Mouse (Mus musculus): ENCODE results near the gene Zfp316. TPM values are rescaled to one million over a fixed set of nuclear protein-coding genes. Genes with fewer than 3 reads are reported as not detected.

Zfp316 gene
- polyA plus RNA-seq, 1 experiment from 2014 or later = 2.2 TPM

DNA sequence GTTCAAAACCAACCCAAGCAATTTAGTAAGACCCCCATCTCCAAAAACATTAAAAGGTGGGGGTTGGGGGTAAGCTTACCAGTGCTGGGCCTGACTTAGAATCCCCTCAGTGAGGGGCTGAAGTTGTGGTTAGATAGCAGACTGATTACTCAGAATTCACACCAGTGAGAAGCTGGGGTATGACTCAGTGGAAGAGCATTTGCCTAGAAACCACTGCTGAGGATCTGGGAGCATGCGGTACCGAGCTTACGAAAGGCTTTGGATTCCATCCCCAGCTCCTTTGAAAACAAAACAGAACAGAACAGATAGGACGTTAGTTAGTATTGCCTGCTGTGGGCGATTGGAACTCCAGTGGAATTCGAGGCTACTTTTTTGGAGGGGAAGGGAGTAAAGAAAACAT, 1.8 kb upstream of the Zfp316 start:
- no peak for ATAC-seq (ENCODE audit: low FRiP score, low TSS enrichment)
- peaks cover 6% of the 10 kb centered on the region for H3K4me1 ChIP-seq (ENCODE audit: control insufficient read depth, insufficient read depth, low read length)
- no peaks in the 10 kb centered on the region for H3K9me3 ChIP-seq (ENCODE audit: control insufficient read depth, low read length)
- H3K27ac ChIP-seq (ENCODE audit: low read depth, low read length) = no peak overlapping the region
- no peaks in the 10 kb centered on the region for H3K27me3 ChIP-seq (ENCODE audit: control insufficient read depth, insufficient read depth, low read length)
- no peaks in the 10 kb centered on the region for H3K36me3 ChIP-seq (ENCODE audit: control insufficient read depth, insufficient read depth, low read length)
- no peak overlapping the region for H3K4me2 ChIP-seq (replicated peaks; ENCODE audit: low read depth, low read length)
- H3K4me3 ChIP-seq (ENCODE audit: low read length) = no peak overlapping the region
- WGBS = 88% methylated on average over 6 of the region's 6 CpGs
- H3K9ac ChIP-seq (ENCODE audit: low read depth, low read length) = no peak overlapping the region

DNA sequence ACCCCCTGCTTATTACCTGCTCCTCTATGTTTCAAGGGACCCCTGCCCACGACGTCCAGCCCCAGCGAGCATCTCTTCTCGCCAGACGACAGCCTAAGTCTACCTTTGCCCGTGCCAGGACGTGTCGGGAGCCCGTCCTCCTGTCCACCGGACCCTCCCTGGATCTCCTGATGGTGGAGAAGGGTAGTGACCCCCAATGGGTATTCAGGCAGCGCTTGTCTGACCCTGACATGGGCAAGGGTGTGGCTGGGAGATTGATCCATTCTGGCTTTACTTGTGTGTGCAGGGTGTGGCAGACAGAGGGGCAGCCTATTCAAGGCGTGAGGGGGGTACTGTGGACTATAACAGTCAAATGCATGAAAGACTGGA, 313 bp upstream of the Zfp316 start:
- peak overlapping the region; percentile 89 for H3K4me2 ChIP-seq (replicated peaks; ENCODE audit: low read depth, low read length)
- H3K4me3 ChIP-seq (ENCODE audit: low read length) = peak overlapping the region; percentile 89
- H3K27me3 ChIP-seq (ENCODE audit: control insufficient read depth, insufficient read depth, low read length) = no peaks in the 10 kb centered on the region
- H3K9me3 ChIP-seq (ENCODE audit: control insufficient read depth, low read length) = no peaks in the 10 kb centered on the region
- H3K4me1 ChIP-seq (ENCODE audit: control insufficient read depth, insufficient read depth, low read length) = peaks cover 6% of the 10 kb centered on the region
- peak overlapping the region; percentile 93 for H3K9ac ChIP-seq (ENCODE audit: low read depth, low read length)
- 3% methylated on average over 12 of the region's 12 CpGs for WGBS
- H3K36me3 ChIP-seq (ENCODE audit: control insufficient read depth, insufficient read depth, low read length) = no peaks in the 10 kb centered on the region
- no peak for ATAC-seq (ENCODE audit: low FRiP score, low TSS enrichment)
- no peak overlapping the region for H3K27ac ChIP-seq (ENCODE audit: low read depth, low read length)

DNA sequence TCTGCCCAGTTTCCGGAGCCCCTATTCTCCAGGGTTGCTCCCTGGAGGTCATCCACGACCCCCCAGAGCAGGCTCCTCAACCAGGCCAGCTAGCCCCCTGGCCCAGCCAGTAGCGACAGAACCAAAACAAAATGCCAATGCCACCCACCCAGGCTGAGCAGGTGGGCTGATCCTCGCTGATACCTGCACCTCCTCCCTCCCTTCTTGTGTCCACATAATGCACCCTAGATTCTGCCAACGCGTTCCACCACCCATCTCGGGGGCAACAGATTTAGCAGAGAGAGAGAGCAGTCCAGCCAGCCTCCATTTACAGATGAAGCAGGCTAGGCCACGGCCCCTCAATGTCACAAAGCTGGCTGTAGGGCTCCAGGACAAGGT, 848 bp downstream of the Zfp316 start:
- no peak for ATAC-seq (ENCODE audit: low FRiP score, low TSS enrichment)
- peak overlapping the region; percentile 93 for H3K9ac ChIP-seq (ENCODE audit: low read depth, low read length)
- no peak overlapping the region for H3K27ac ChIP-seq (ENCODE audit: low read depth, low read length)
- H3K4me2 ChIP-seq (replicated peaks; ENCODE audit: low read depth, low read length) = peak overlapping the region; percentile 89
- 34% methylated on average over 8 of the region's 8 CpGs for WGBS
- H3K27me3 ChIP-seq (ENCODE audit: control insufficient read depth, insufficient read depth, low read length) = no peaks in the 10 kb centered on the region
- no peaks in the 10 kb centered on the region for H3K9me3 ChIP-seq (ENCODE audit: control insufficient read depth, low read length)
- peaks cover 6% of the 10 kb centered on the region for H3K4me1 ChIP-seq (ENCODE audit: control insufficient read depth, insufficient read depth, low read length)
- peaks cover 2% of the 10 kb centered on the region; the same call in 1 of the 2 replicates for H3K36me3 ChIP-seq (ENCODE audit: control insufficient read depth, insufficient read depth, low read length)
- H3K4me3 ChIP-seq (ENCODE audit: low read length) = peak overlapping the region; percentile 89

- Histone ChIP-seq H3K27ac (ENCODE audit: low read depth, low read length) (no peak overlapping the region), H3K4me3 (ENCODE audit: low read length) (no peak overlapping the region), H3K4me1 (ENCODE audit: control insufficient read depth, insufficient read depth, low read length) (peaks cover 6% of the 10 kb centered on the region), H3K36me3 (ENCODE audit: control insufficient read depth, insufficient read depth, low read length) (peaks cover 21% of the 10 kb centered on the region), H3K9ac (ENCODE audit: low read depth, low read length) (no peak overlapping the region), H3K27me3 (ENCODE audit: control insufficient read depth, insufficient read depth, low read length) (no peaks in the 10 kb centered on the region), H3K9me3 (ENCODE audit: control insufficient read depth, low read length) (no peaks in the 10 kb centered on the region), H3K4me2 (replicated peaks; ENCODE audit: low read depth, low read length) (no peak overlapping the region)
- no peak for ATAC-seq (ENCODE audit: low FRiP score, low TSS enrichment)
- 84% methylated on average over 6 of the region's 6 CpGs for WGBS
These were observed 3.0 kb downstream of the Zfp316 start for GRCm38 (mm10) chr5:143266794-143267193.

DNA sequence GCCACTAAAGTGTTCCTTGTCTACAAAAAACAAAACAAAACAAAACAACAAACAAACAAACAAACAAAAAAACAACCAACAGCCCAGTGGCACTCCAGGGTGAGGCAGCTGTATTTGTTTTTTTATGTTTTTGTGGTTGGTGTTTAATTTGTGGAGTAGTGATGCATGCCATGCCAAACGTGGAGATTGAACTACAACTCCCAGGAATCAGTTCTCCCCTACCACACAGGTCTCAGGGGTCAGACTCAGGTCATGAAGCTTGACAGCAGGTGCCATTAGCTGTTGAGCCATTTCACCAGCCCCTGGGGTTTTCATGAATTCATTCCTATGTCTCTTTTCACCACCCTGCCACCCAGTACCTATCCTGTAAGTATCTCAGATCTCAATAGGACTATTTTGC, 4.4 kb downstream of the Zfp316 start:
- 59% methylated on average over 1 of the region's 1 CpGs for WGBS
- Histone ChIP-seq H3K27ac (ENCODE audit: low read depth, low read length) (no peak overlapping the region), H3K9ac (ENCODE audit: low read depth, low read length) (no peak overlapping the region), H3K4me1 (ENCODE audit: control insufficient read depth, insufficient read depth, low read length) (peaks cover 6% of the 10 kb centered on the region), H3K4me2 (replicated peaks; ENCODE audit: low read depth, low read length) (no peak overlapping the region), H3K36me3 (ENCODE audit: control insufficient read depth, insufficient read depth, low read length) (peaks cover 26% of the 10 kb centered on the region), H3K27me3 (ENCODE audit: control insufficient read depth, insufficient read depth, low read length) (no peaks in the 10 kb centered on the region), H3K9me3 (ENCODE audit: control insufficient read depth, low read length) (no peaks in the 10 kb centered on the region), H3K4me3 (ENCODE audit: low read length) (no peak overlapping the region)
- no peak for ATAC-seq (ENCODE audit: low FRiP score, low TSS enrichment)

- no peak overlapping the region for H3K4me3 ChIP-seq (ENCODE audit: low read length)
- no peak overlapping the region for H3K27ac ChIP-seq (ENCODE audit: low read depth, low read length)
- WGBS = 87% methylated on average over 10 of the region's 10 CpGs
- H3K4me1 ChIP-seq (ENCODE audit: control insufficient read depth, insufficient read depth, low read length) = peaks cover 6% of the 10 kb centered on the region
- no peak overlapping the region for H3K4me2 ChIP-seq (replicated peaks; ENCODE audit: low read depth, low read length)
- H3K36me3 ChIP-seq (ENCODE audit: control insufficient read depth, insufficient read depth, low read length) = peaks cover 28% of the 10 kb centered on the region
- no peaks in the 10 kb centered on the region for H3K9me3 ChIP-seq (ENCODE audit: control insufficient read depth, low read length)
- no peak for ATAC-seq (ENCODE audit: low FRiP score, low TSS enrichment)
- H3K9ac ChIP-seq (ENCODE audit: low read depth, low read length) = no peak overlapping the region
- H3K27me3 ChIP-seq (ENCODE audit: control insufficient read depth, insufficient read depth, low read length) = no peaks in the 10 kb centered on the region
These were observed 5.1 kb downstream of the Zfp316 start for GRCm38 (mm10) chr5:143264689-143265088.

GRCm38 (mm10) chr5:143261636-143262035, 8.2 kb downstream of the Zfp316 start:
- Histone ChIP-seq H3K4me1 (ENCODE audit: control insufficient read depth, insufficient read depth, low read length) (no peaks in the 10 kb centered on the region), H3K9ac (ENCODE audit: low read depth, low read length) (no peak overlapping the region), H3K27ac (ENCODE audit: low read depth, low read length) (no peak overlapping the region), H3K4me3 (ENCODE audit: low read length) (no peak overlapping the region), H3K27me3 (ENCODE audit: control insufficient read depth, insufficient read depth, low read length) (peaks cover 19% of the 10 kb centered on the region; the same call in 1 of the 2 replicates), H3K9me3 (ENCODE audit: control insufficient read depth, low read length) (no peaks in the 10 kb centered on the region), H3K36me3 (ENCODE audit: control insufficient read depth, insufficient read depth, low read length) (peaks cover 28% of the 10 kb centered on the region), H3K4me2 (replicated peaks; ENCODE audit: low read depth, low read length) (no peak overlapping the region)
- WGBS = 94% methylated on average over 8 of the region's 8 CpGs
- no peak for ATAC-seq (ENCODE audit: low FRiP score, low TSS enrichment)

GRCm38 (mm10) chr5:143255802-143256201, 14.0 kb downstream of the Zfp316 start:
- H3K4me2 ChIP-seq (replicated peaks; ENCODE audit: low read depth, low read length) = no peak overlapping the region
- H3K9me3 ChIP-seq (ENCODE audit: control insufficient read depth, low read length) = no peaks in the 10 kb centered on the region
- no peak overlapping the region for H3K9ac ChIP-seq (ENCODE audit: low read depth, low read length)
- H3K4me3 ChIP-seq (ENCODE audit: low read length) = no peak overlapping the region
- no peak for ATAC-seq (ENCODE audit: low FRiP score, low TSS enrichment)
- H3K27ac ChIP-seq (ENCODE audit: low read depth, low read length) = no peak overlapping the region
- H3K4me1 ChIP-seq (ENCODE audit: control insufficient read depth, insufficient read depth, low read length) = peaks cover 21% of the 10 kb centered on the region
- H3K27me3 ChIP-seq (ENCODE audit: control insufficient read depth, insufficient read depth, low read length) = peaks cover 77% of the 10 kb centered on the region
- peaks cover 2% of the 10 kb centered on the region; the same call in 1 of the 2 replicates for H3K36me3 ChIP-seq (ENCODE audit: control insufficient read depth, insufficient read depth, low read length)
- 85% methylated on average over 5 of the region's 5 CpGs for WGBS

- H3K27ac ChIP-seq (ENCODE audit: low read depth, low read length) = no peak overlapping the region
- no peaks in the 10 kb centered on the region; the same call in 1 of the 2 replicates for H3K36me3 ChIP-seq (ENCODE audit: control insufficient read depth, insufficient read depth, low read length)
- no peaks in the 10 kb centered on the region for H3K9me3 ChIP-seq (ENCODE audit: control insufficient read depth, low read length)
- peak overlapping the region; percentile 46; the same call in 1 of the 2 replicates for H3K4me3 ChIP-seq (ENCODE audit: low read length)
- H3K4me1 ChIP-seq (ENCODE audit: control insufficient read depth, insufficient read depth, low read length) = peaks cover 21% of the 10 kb centered on the region
- no peak for ATAC-seq (ENCODE audit: low FRiP score, low TSS enrichment)
- H3K4me2 ChIP-seq (replicated peaks; ENCODE audit: low read depth, low read length) = peak overlapping the region; percentile 84; the same call in 1 of the 2 replicates
- 19% methylated on average over 24 of the region's 24 CpGs for WGBS
- H3K27me3 ChIP-seq (ENCODE audit: control insufficient read depth, insufficient read depth, low read length) = peaks cover 78% of the 10 kb centered on the region
- no peak overlapping the region for H3K9ac ChIP-seq (ENCODE audit: low read depth, low read length)
These were observed 14.7 kb downstream of the Zfp316 start for GRCm38 (mm10) chr5:143255131-143255519.
